Mouse (Mus musculus): ENCODE data around the gene Dnlz.

GRCm38 (mm10) chr2:26390954-26391353, 39.0 kb upstream of the Dnlz start:
- TF ChIP-seq GATA1 (IDR thresholded peaks at IDR 0.05; ENCODE audit: borderline replicate concordance, low read length) (no peak), FLI1 (IDR thresholded peaks at IDR 0.05; ENCODE audit: low read length) (no peak)
